8 mouse cellular contexts compared by ENCODE assay signal in the genomic region with DNA sequence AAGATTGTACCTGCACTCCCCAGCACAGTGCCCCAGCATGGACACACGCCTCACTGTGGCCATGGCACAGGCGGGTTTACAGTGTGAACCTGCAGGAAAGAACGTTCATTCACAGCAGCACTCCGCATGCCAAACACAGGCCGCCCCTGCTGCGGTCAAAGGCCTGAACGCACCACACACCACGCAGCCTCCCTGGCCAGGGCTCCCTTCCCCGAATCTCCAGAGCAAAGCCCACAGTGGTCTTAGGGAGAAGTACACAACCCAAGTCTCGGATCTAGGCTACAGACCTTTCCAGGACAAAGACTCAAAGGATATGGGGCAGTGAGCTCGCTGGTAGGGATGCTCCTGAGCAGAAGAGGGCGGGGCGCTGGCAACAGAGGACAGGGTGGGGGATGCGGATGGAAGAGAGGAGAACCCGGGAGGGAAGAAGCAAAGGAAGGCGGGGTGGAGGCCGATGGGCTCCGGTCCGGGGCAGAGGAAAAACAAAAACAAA. TPM values are rescaled to one million over a fixed set of nuclear protein-coding genes. Genes with fewer than 3 reads are reported as not detected.
DNase-seq lines count a peak whose midpoint lies in the region; ATAC-seq lines count a peak whose summit lies in the region.

No protein-coding gene starts in this region.

- peak overlapping the region; percentile 82 for H3K4me3 ChIP-seq in forebrain, embryonic 15.5 days
- H3K4me3 ChIP-seq in kidney, embryonic 14.5 days (ENCODE audit: low read length), result peak overlapping the region; percentile 60

- H3K36me3 ChIP-seq in forebrain, embryonic 15.5 days, result no peaks in the 10 kb centered on the region
- H3K36me3 ChIP-seq in kidney, embryonic 14.5 days (ENCODE audit: control insufficient read depth, insufficient read depth, low read length), result no peaks in the 10 kb centered on the region

- 0 out of 2 replicates have a peak, but pooled peaks cover 6% of the 10 kb centered on the region for H3K4me1 ChIP-seq in forebrain, embryonic 15.5 days
- no peaks in the 10 kb centered on the region; the same call in 1 of the 2 replicates for H3K4me1 ChIP-seq in kidney, embryonic 14.5 days (ENCODE audit: control insufficient read depth, insufficient read depth, low read length)

- peak overlapping the region; percentile 38 for H3K27ac ChIP-seq in forebrain, embryonic 15.5 days (replicated peaks)
- no peak overlapping the region for H3K27ac ChIP-seq in kidney, embryonic 14.5 days (ENCODE audit: low read depth, low read length)

- H3K9me3 ChIP-seq in forebrain, embryonic 15.5 days, result no peaks in the 10 kb centered on the region
- H3K9me3 ChIP-seq in kidney, embryonic 14.5 days (ENCODE audit: control insufficient read depth, low read length), result no peaks in the 10 kb centered on the region

- DNase-seq in left cerebral cortex, postnatal 14 days (ENCODE audit: low spot score in 2 of 2), result peak; percentile 14 to 17
- no peak for DNase-seq in left cerebral cortex, postnatal 25 days (ENCODE audit: low spot score in 2 of 2)
- peak; percentile 47 for DNase-seq in cerebellum, adult 11 months
- DNase-seq in lung, postnatal 10 days, result peak; percentile 73
- DNase-seq in testis, postnatal 10 days (ENCODE audit: low spot score), result peak; percentile 71

- H3K4me2 ChIP-seq in forebrain, embryonic 15.5 days (replicated peaks), result peak overlapping the region; percentile 88
- H3K4me2 ChIP-seq in kidney, embryonic 14.5 days (replicated peaks; ENCODE audit: low read depth, low read length), result peak overlapping the region; percentile 87

- 1% methylated on average over 19 of the region's 19 CpGs for WGBS in forebrain, embryonic 15.5 days
- WGBS in kidney, embryonic 14.5 days, result 2% methylated on average over 19 of the region's 19 CpGs

- H3K9ac ChIP-seq in forebrain, embryonic 15.5 days (replicated peaks), result peak overlapping the region; percentile 71
- H3K9ac ChIP-seq in kidney, embryonic 14.5 days (ENCODE audit: low read depth, low read length), result peak overlapping the region; percentile 60; the same call in 1 of the 2 replicates

- H3K27me3 ChIP-seq in forebrain, embryonic 15.5 days, result no peaks in the 10 kb centered on the region
- no peaks in the 10 kb centered on the region for H3K27me3 ChIP-seq in kidney, embryonic 14.5 days (ENCODE audit: control insufficient read depth, insufficient read depth, low read length)

- intact Hi-C loops in left cerebral cortex, postnatal 14 days (cut with DNase I), result loop anchor here (10.0 kb wide), 1 partner anchor 226 kb away; the partner anchor contains the start of gene Zfp488
- intact Hi-C loops in left cerebral cortex, postnatal 25 days (cut with DNase I), result no loop called here

- ATAC-seq in forebrain, embryonic 15.5 days (replicated peaks), result peak; percentile 73
- ATAC-seq in kidney, embryonic 14.5 days (ENCODE audit: low FRiP score, low TSS enrichment), result peak; percentile 74
- ATAC-seq in erythroid progenitor cell, adult 5-6 weeks (replicated peaks; ENCODE audit: low FRiP score, poor library complexity, severe bottlenecking), result no peak

RNA-seq across cellular contexts. Expression of gene Gprin2, which starts 0.7 kb away (rescaled TPM):
- 1 to 10 TPM; 1.7 to 2.7 TPM for total RNA-seq in left cerebral cortex, postnatal 14 days (2021)
- 1 to 10 TPM; 2.3 to 3.3 TPM for total RNA-seq in left cerebral cortex, postnatal 25 days (2021)
- polyA plus RNA-seq in forebrain, embryonic 15.5 days (2015; fragmentation: Nextera tagmentation; extraction: Ambion mirVana), result 3.8 and 3.9 TPM in 2 replicates
- polyA plus RNA-seq in kidney, embryonic 14.5 days (2014; fragmentation: Nextera tagmentation; extraction: Ambion mirVana), result 0.24 and 0.42 TPM in 2 replicates
- total RNA-seq in erythroid progenitor cell, adult 5-6 weeks (2015; ENCODE audit: low replicate concordance), result not detected in 2 replicates
- not detected in 2 replicates for total RNA-seq in erythroid progenitor cell, adult 5-6 weeks (2017; ENCODE audit: low replicate concordance)

RNA-seq across cellular contexts. Expression of gene Syt15, which starts 18.6 kb away (rescaled TPM):
- 1 to 10 TPM in 1 of 2 experiments, under 1 TPM in 1; 0.83 to 1.4 TPM for total RNA-seq in left cerebral cortex, postnatal 14 days (2021)
- total RNA-seq in left cerebral cortex, postnatal 25 days (2021), result under 1 TPM; 0.71 to 0.96 TPM
- polyA plus RNA-seq in forebrain, embryonic 15.5 days (2015; fragmentation: Nextera tagmentation; extraction: Ambion mirVana), result 0.41 and 0.65 TPM in 2 replicates
- polyA plus RNA-seq in kidney, embryonic 14.5 days (2014; fragmentation: Nextera tagmentation; extraction: Ambion mirVana), result 0.46 and 0.49 TPM in 2 replicates
- total RNA-seq in erythroid progenitor cell, adult 5-6 weeks (2015; ENCODE audit: low replicate concordance), result not detected in 2 replicates
- total RNA-seq in erythroid progenitor cell, adult 5-6 weeks (2017; ENCODE audit: low replicate concordance), result not detected in 2 replicates

RNA-seq across cellular contexts. Expression of gene Npy4r, which starts 48.5 kb away (rescaled TPM):
- total RNA-seq in left cerebral cortex, postnatal 14 days (2021), result not detected
- total RNA-seq in left cerebral cortex, postnatal 25 days (2021), result not detected
- 0.04 and 0.05 TPM in 2 replicates for polyA plus RNA-seq in forebrain, embryonic 15.5 days (2015; fragmentation: Nextera tagmentation; extraction: Ambion mirVana)
- polyA plus RNA-seq in kidney, embryonic 14.5 days (2014; fragmentation: Nextera tagmentation; extraction: Ambion mirVana), result 0.06 and 0.11 TPM in 2 replicates
- total RNA-seq in erythroid progenitor cell, adult 5-6 weeks (2015; ENCODE audit: low replicate concordance), result not detected in 2 replicates
- total RNA-seq in erythroid progenitor cell, adult 5-6 weeks (2017; ENCODE audit: low replicate concordance), result not detected in 2 replicates

Comparison
In these comparisons a context has a peak if more than half of its experiments do, and no peak if none do; other contexts are left out.
1. DNase-seq: peak in left cerebral cortex, postnatal 14 days (2 of 2), cerebellum, adult 11 months (single experiment), lung, postnatal 10 days (single experiment) and testis, postnatal 10 days (single experiment); none in left cerebral cortex, postnatal 25 days (0 of 2).